Mouse (Mus musculus) myocyte (in vitro differentiated cells): ENCODE measurements around the gene Prpf4. TPM values are rescaled to one million over a fixed set of nuclear protein-coding genes. Genes with fewer than 3 reads are reported as not detected.

Experiments used
- H3K27me3 ChIP-seq: one replicate; pipeline ENCODE4 v1.6.1; 2011; ENCODE audit not compliant: control insufficient read depth, insufficient read depth, insufficient read length
- H3K36me3 ChIP-seq: one replicate; pipeline ENCODE4 v1.6.1; 2011; ENCODE audit not compliant: control insufficient read depth, insufficient read depth
- H3K4me2 ChIP-seq: one replicate; pipeline ENCODE4 v1.6.1; 2011; ENCODE audit warnings: low read depth, control low read depth
- H3K4me3 ChIP-seq: one replicate; pipeline ENCODE4 v1.5.1; 2011; ENCODE audit warnings: mild to moderate bottlenecking, control low read depth, moderate library complexity
- H3K79me2 ChIP-seq: one replicate; pipeline ENCODE4 v1.6.1; 2011; ENCODE audit not compliant: control insufficient read depth, insufficient read depth
- H3ac ChIP-seq: one replicate; pipeline ENCODE4 v1.6.1; 2011; ENCODE audit not compliant: control insufficient read depth, insufficient read length
- CEBPB ChIP-seq: IDR thresholded peaks from 2 replicates; pipeline ENCODE4 v1.6.1; 2011; ENCODE audit warnings: mild to moderate bottlenecking, moderate library complexity; ENCODE audit not compliant: poor library complexity, insufficient read depth, severe bottlenecking
- E2F4 ChIP-seq: IDR thresholded peaks from one replicate; pipeline ENCODE4 v1.6.1; 2011; ENCODE audit warnings: mild to moderate bottlenecking, control low read depth, moderate library complexity; ENCODE audit not compliant: insufficient read depth
- MAX ChIP-seq: IDR thresholded peaks from one replicate; pipeline ENCODE4 v1.6.1; 2011; ENCODE audit warnings: low read depth, mild to moderate bottlenecking, control low read depth
- MYOD1 ChIP-seq, 3 experiments: IDR thresholded peaks; one replicate each; pipeline ENCODE4 v1.6.1; 2011; ENCODE audit warnings: control low read depth in 2 of 3, low read depth in 2 of 3, mild to moderate bottlenecking in 2 of 3, moderate library complexity in 1 of 3; ENCODE audit not compliant: insufficient read length in 2 of 3, control insufficient read depth in 1 of 3
- MYOG ChIP-seq, 3 experiments: IDR thresholded peaks; one replicate each; pipeline ENCODE4 v1.6.1; 2011; ENCODE audit warnings: control low read depth in 2 of 3, low read depth in 2 of 3, mild to moderate bottlenecking in 2 of 3; ENCODE audit not compliant: insufficient read length in 2 of 3, control insufficient read depth in 1 of 3, insufficient read depth in 1 of 3
- POLR2A ChIP-seq: IDR thresholded peaks from one replicate; pipeline ENCODE4 v1.6.1; 2011; ENCODE audit warnings: low read depth, mild to moderate bottlenecking, control low read depth, moderate library complexity; ENCODE audit not compliant: insufficient read length
- POLR2AphosphoS2 ChIP-seq: IDR thresholded peaks from one replicate; pipeline ENCODE4 v1.6.1; 2011; ENCODE audit warnings: low read depth, control low read depth; ENCODE audit not compliant: insufficient read length
- REST ChIP-seq: IDR thresholded peaks from one replicate; pipeline ENCODE4 v1.6.1; 2011; ENCODE audit warnings: mild to moderate bottlenecking, control low read depth, moderate library complexity; ENCODE audit not compliant: insufficient read depth, insufficient read length
- SRF ChIP-seq: IDR thresholded peaks from one replicate; pipeline ENCODE4 v1.6.1; 2011; ENCODE audit warnings: low read depth; ENCODE audit not compliant: control insufficient read depth, insufficient read length
- TCF12 ChIP-seq: IDR thresholded peaks from one replicate; pipeline ENCODE4 v1.6.1; 2011; ENCODE audit warnings: mild to moderate bottlenecking, control low read depth; ENCODE audit not compliant: poor library complexity, insufficient read depth, severe bottlenecking
- TCF3 ChIP-seq: IDR thresholded peaks from one replicate; pipeline ENCODE4 v1.6.1; 2011; ENCODE audit warnings: low read depth, control low read depth; ENCODE audit not compliant: insufficient read length
- USF1 ChIP-seq: IDR thresholded peaks from one replicate; pipeline ENCODE4 v1.6.1; 2011; ENCODE audit warnings: low read depth, mild to moderate bottlenecking, control low read depth, moderate library complexity
- polyA plus RNA-seq: library from polyadenylated mRNA; unstranded; fragments of >200 nt; fragmentation: generic; extraction: Trizol; gene quantifications from one replicate; pipeline ENCODE4 v1.2.1, GENCODE M21; 2012; ENCODE audit warnings: missing spikeins

The Prpf4 gene
- polyA plus RNA-seq, 1 experiment, result 6.0 TPM

GRCm38 (mm10) chr4:62440544-62440943 lies 31.9 kb downstream of the Prpf4 start:
- Histone ChIP-seq H3K27me3 (no peaks in the 10 kb centered on the region), H3K36me3 (no peaks in the 10 kb centered on the region), H3K4me2 (no peak overlapping the region), H3K79me2 (no peaks in the 10 kb centered on the region), H3ac (no peak overlapping the region), H3K4me3 (no peak overlapping the region)
- no peak for TF ChIP-seq TCF3
- TF ChIP-seq MAX, result no peak
- TF ChIP-seq CEBPB, result no peak
- TF ChIP-seq TCF12, result no peak
- TF ChIP-seq POLR2A, result no peak
- TF ChIP-seq USF1, result no peak
- TF ChIP-seq E2F4, result no peak
- TF ChIP-seq SRF, result no peak
- TF ChIP-seq MYOG (IDR thresholded peaks at IDR 0.05; ENCODE audit: control insufficient read depth in 1 of 3, insufficient read depth in 1 of 3, insufficient read length in 2 of 3, low read depth in 2 of 3), result no peak
- TF ChIP-seq POLR2AphosphoS2, result no peak
- TF ChIP-seq REST, result no peak
- no peak for TF ChIP-seq MYOD1 (IDR thresholded peaks at IDR 0.05; ENCODE audit: control insufficient read depth in 1 of 3, insufficient read length in 2 of 3, low read depth in 2 of 3)

DNA sequence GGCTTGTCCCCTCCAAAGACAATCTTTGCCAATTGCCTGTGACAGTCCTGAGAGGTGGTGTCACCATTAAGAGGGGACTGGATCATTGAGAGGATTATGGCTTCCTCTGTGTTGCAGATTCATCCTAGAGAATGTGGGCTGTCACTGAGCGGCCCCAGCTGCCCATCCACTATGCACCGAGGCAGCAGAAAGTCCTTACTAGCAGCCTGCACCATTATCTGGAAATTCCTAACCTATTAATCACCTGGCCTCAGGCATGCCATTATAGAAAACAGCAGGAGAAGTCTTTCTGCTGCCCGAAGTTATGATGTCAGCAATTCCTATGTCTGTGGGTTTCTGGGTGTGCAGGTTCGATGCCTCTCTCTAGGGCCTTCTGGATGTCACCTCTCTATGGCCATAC lies 32.4 kb downstream of the Prpf4 start:
- Histone ChIP-seq H3K27me3 (no peaks in the 10 kb centered on the region), H3K4me3 (no peak overlapping the region)
- TF ChIP-seq TCF3 (no peak), CEBPB (no peak), SRF (no peak), MYOG (IDR thresholded peaks at IDR 0.05; ENCODE audit: control insufficient read depth in 1 of 3, insufficient read depth in 1 of 3, insufficient read length in 2 of 3, low read depth in 2 of 3) (no peak), REST (no peak), POLR2A (no peak), USF1 (no peak), E2F4 (no peak), POLR2AphosphoS2 (no peak)

DNA sequence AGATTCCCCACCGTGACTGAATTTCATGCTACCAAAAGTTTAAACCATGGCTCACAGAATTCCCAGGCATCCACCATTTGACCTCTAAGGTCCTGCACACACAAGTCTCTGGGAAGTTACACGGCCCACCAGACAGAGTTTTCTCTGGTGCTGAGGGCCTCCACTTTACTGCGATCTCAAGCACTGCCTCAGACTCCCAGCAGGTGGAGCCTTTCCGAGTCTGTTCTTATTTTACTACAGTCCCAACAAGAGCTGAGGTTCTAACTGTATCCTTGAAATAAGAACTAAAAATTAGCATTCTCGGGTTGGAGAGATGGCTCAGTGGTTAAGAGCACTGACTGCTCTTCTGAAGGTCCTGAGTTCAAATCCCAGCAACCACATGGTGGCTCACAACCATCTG lies 46.4 kb downstream of the Prpf4 start:
- H3K4me2 ChIP-seq, result no peak overlapping the region
- H3K27me3 ChIP-seq, result no peaks in the 10 kb centered on the region
- no peaks in the 10 kb centered on the region for H3K36me3 ChIP-seq
- TF ChIP-seq E2F4, result no peak
- TF ChIP-seq POLR2A, result no peak
- TF ChIP-seq MYOD1 (IDR thresholded peaks at IDR 0.05; ENCODE audit: control insufficient read depth in 1 of 3, insufficient read length in 2 of 3, low read depth in 2 of 3), result no peak
- TF ChIP-seq POLR2AphosphoS2, result no peak
- TF ChIP-seq REST, result no peak
- TF ChIP-seq USF1, result no peak
- no peak for TF ChIP-seq TCF12
- TF ChIP-seq MYOG (IDR thresholded peaks at IDR 0.05; ENCODE audit: control insufficient read depth in 1 of 3, insufficient read depth in 1 of 3, insufficient read length in 2 of 3, low read depth in 2 of 3), result no peak
- TF ChIP-seq CEBPB, result no peak
- TF ChIP-seq MAX, result no peak
- no peak for TF ChIP-seq TCF3
- TF ChIP-seq SRF, result no peak
- no peak overlapping the region for H3ac ChIP-seq
- no peak overlapping the region for H3K4me3 ChIP-seq
- H3K79me2 ChIP-seq, result no peaks in the 10 kb centered on the region

More for the DNA sequence above, 32.4 kb downstream of the Prpf4 start:
- H3K4me2 ChIP-seq, result no peak overlapping the region
- no peaks in the 10 kb centered on the region for H3K79me2 ChIP-seq
- H3K36me3 ChIP-seq, result no peaks in the 10 kb centered on the region
- no peak overlapping the region for H3ac ChIP-seq

GRCm38 (mm10) chr4:62459081-62459480 lies 50.5 kb downstream of the Prpf4 start:
- peak in 2 of 3 experiments; percentile 64 to 66 for TF ChIP-seq MYOD1 (IDR thresholded peaks at IDR 0.05; ENCODE audit: control insufficient read depth in 1 of 3, insufficient read length in 2 of 3, low read depth in 2 of 3)
- no peak for TF ChIP-seq POLR2AphosphoS2
- TF ChIP-seq POLR2A, result no peak
- TF ChIP-seq MYOG (IDR thresholded peaks at IDR 0.05; ENCODE audit: control insufficient read depth in 1 of 3, insufficient read depth in 1 of 3, insufficient read length in 2 of 3, low read depth in 2 of 3), result peak in 2 of 3 experiments; percentile 37 to 57
- TF ChIP-seq TCF12, result peak; percentile 26
- Histone ChIP-seq H3K4me3 (no peak overlapping the region), H3K79me2 (no peaks in the 10 kb centered on the region), H3ac (no peak overlapping the region), H3K4me2 (no peak overlapping the region), H3K36me3 (no peaks in the 10 kb centered on the region), H3K27me3 (no peaks in the 10 kb centered on the region)

- no peaks in the 10 kb centered on the region for H3K36me3 ChIP-seq
- H3K4me2 ChIP-seq, result no peak overlapping the region
- H3K27me3 ChIP-seq, result no peaks in the 10 kb centered on the region
- no peaks in the 10 kb centered on the region for H3K79me2 ChIP-seq
- no peak overlapping the region for H3K4me3 ChIP-seq
- no peak overlapping the region for H3ac ChIP-seq
- TF ChIP-seq TCF3 (peak; percentile 8), E2F4 (no peak), MAX (no peak), MYOG (IDR thresholded peaks at IDR 0.05; ENCODE audit: control insufficient read depth in 1 of 3, insufficient read depth in 1 of 3, insufficient read length in 2 of 3, low read depth in 2 of 3) (peak in 2 of 3 experiments; percentile 89 to 93), MYOD1 (IDR thresholded peaks at IDR 0.05; ENCODE audit: control insufficient read depth in 1 of 3, insufficient read length in 2 of 3, low read depth in 2 of 3) (peak in 2 of 3 experiments; percentile 84 to 89), POLR2AphosphoS2 (no peak)
Measured at GRCm38 (mm10) chr4:62460348-62460747, 51.8 kb downstream of the Prpf4 start.
